Mouse (Mus musculus) neural tube, embryonic 10.5 days (tissue): Measurements from ENCODE around the gene Tnfrsf17.
"Not testable (repeated sequence)": the region's sequence is repeated elsewhere in the genome, so short reads cannot be mapped to it uniquely, and the experiment has no call there.

ENCODE experiments used
- DNase-seq: peaks from one replicate; pipeline ENCODE4 v3.0.0-alpha.2; 2017; ENCODE audit warnings: low spot score; ENCODE audit errors: extremely low spot score

Tnfrsf17 gene

DNA sequence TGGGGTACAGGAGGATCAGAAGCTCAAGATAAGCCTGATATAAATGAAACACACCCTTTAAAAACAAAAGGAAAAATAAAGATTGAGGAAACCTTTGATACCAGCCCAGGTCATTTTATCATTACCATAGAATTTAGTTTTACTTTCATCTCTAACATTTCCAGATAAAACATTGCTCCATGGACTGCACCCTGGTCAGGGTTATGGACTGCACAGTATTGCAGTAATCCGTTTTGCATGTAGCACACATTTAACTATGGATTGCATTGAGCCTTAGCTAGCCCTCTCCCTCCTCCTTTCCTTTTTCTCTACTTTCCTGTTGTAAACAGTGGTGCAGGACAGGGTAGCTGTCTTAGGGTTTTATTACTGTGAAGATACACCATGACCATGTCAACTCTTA is 17.4 kb downstream of the Tnfrsf17 start:
- no peak for DNase-seq

DNA sequence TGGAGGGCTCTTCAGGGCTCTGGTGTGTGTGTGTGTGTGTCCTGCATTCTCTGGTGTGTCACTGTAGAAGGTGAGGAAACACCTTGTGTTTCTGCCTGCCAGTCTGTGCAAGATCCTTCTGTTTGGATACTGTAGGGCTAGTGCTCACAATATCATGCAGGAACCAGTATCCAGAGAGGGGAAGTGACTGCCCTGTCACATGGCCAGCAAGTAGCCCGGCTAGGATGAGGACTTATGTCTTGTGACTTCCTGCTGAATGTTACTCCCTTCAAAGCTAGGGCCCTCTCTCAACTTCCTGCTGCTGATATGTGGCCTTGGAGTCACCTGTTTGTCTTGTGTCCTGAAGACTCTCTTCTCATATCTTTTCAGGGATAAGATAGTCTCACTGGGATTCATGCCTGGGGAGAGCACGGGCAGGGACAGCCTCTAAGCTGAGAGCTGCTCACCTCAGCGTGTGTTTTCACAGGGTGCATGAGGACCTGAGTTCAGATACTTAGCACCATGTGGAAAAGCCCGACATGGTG is 29.7 kb downstream of the Tnfrsf17 start:
- DNase-seq, result no peak

DNA sequence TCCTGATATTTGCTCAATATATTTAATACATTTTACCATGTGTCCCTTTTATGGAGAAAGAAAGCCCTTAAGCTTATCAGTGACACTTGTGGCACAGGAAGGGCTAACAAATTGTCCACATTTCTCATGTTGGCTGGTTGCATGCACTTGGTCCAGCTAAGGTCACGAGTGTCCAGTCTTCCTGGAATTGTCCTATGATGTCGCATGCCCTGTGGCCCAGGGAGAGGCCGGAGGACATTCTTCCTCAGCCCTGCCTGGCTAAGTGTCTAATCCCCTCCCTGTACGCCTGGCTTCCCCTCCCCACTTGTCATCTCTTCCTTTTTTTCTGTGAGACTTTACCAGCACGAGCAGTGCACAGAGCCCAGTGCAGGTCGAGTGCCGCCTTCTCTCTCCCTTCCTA is 38.3 kb downstream of the Tnfrsf17 start:
- DNase-seq, result no peak

DNA sequence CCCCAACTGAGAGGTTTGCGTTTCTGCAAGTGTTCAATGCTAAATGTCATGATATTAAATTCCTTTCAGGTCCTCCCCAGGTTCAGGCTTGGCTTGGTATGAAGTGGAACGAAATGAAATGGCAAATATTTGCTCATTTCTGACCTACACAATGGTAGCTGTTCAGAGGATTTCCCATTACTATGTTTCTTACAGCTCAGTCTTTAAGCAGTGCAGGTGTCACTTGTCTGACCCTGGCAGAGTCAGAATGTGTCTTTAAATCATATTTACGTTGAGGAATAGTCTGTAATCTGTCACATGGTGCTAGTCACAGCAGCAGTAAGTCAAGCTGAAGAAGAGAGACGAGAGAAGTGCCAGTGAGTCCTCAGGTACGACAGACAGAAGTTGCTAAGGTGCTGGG is 45.6 kb downstream of the Tnfrsf17 start:
- DNase-seq, result no peak

DNA sequence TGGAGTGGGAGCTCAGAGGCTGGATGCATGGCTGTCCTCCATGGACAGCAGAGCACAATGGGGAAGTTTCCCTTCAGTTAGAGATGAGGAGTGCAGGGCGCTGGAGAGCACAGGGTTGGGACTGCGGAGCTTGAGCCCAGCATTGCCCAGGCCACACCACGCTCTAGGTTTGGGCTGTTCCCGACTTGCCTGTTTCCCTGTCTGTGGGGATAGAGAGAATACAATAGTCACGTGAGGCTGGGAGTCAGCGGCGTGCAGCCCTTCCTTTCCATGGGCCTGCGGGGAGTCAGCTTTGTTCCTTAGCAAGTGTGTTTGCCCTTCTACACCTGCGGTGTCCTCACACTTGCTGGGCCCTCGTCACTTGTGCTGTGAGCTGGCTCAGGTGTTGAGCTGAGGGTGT is 46.3 kb downstream of the Tnfrsf17 start:
- no peak for DNase-seq

DNA sequence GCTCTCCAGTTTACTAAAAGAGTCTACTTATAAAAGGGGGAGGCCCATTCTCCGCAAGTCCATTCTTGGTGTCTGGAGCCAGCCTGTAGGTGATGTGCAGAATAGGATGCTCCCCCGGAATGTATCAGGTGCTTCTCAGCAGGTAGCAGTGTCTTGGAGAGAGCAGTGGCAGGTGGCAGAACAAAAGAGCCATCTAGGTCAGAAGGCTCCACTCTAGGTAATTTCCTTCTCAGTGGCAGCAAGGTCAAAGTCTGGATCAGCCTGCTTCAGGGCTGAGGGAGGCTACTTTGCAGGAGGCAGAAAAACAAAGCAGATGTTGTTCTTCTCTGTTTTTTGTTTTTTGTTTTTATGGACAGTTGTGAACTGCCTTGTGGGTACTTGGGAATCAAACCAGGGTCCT is 47.0 kb downstream of the Tnfrsf17 start:
- DNase-seq, result not testable (repeated sequence)

DNA sequence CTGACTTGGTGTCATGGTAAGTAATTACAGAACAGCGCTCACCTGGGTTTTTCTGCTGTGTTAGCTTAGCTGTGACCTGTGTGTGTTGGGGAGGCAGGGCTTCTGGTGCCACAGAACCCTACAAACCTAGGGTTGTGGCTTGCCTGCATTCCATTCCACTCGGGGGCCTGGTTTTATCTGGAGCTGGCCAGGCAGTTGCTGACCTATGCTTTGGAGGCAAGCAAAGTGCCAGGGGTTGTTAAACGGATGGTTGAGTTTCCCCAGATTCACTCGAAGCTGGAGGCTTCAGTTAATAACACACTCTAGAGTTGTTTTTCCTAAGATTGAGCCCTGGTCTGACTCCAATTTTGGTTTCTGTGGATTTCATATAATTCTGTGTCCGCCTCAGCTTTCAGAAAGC is 52.0 kb downstream of the Tnfrsf17 start:
- no peak for DNase-seq

DNA sequence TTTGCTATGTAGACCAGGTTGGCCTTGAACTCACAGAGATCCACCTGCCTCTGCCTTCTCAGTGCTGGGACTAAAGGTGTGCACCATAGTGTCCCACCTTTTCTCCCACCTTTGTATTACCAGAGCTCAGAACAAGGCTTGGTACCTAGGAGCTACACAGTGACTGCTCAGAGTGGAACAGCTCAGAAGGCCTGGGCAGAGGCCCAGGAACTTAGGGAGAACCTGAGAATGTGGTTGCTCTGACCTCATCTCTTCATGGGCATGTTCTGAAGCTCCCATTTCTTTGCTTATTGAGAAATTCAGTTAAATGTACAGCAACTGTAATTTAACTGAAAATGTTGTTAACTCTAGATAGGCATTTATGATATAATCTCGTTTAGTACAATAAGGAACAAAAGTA is 53.2 kb downstream of the Tnfrsf17 start:
- no peak for DNase-seq

DNA sequence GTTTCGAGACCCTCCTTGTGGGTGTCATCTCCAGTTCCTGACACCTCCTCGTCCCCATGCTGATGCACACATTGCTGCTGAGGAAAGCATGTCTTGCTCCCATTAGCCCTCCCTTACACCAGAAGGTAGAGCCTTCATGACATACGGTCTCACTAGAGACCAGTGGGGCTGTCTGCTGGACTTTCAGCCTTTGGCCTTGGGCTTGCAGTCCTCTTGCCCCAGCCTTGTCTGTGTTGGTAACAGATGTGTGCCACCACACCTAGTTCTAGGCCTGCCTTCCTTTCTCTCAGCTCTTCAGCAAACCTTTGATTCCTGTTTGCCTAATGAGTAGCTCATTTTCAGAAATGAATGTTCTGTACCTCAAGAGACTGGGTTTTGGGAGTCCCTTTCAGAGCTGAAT is 54.8 kb downstream of the Tnfrsf17 start:
- no peak for DNase-seq

DNA sequence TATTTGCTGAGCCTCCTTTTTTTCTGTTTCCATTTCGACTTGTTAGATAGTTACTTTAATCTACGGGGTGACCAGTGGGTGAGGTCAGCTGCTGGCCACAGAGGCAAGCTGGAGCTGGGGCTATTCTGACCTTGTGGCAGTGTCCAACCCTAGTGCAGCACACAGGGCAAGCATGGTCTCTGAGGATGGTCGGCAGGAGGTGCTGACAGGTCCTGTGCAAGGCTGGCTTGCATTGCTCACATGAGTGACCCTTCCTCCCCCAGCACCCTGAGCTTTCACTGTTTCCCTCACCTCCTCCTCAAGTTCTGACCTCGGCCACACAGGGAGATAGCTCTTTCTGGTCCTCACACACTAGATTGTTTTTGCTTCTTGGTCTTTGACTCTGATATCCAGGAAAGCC is 55.5 kb downstream of the Tnfrsf17 start:
- DNase-seq, result no peak

DNA sequence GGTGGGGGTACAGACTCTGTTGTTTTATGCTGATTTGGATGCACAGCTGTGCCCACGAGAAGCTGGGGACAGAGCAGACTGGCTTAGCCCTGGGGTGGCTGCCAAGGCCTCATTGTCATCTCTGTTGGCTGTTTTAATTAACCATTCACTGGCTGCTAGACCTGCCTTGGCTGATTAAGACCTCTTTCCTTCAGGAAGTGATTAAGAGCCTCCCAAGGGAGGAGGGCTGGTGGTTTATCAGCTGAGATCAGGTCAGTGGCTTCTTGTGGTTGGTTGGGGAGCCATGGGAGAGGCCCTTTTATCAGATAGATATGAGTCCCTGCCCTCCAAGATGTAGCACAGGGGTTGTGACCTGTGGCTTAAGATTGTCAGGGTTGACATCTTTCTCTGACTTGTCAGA is 56.0 kb downstream of the Tnfrsf17 start:
- no peak for DNase-seq
